Mouse (Mus musculus) CD4-positive, CD25-positive, alpha-beta regulatory T cell, adult 4 months (primary cell): ENCODE results near the gene Acap3. TPM values are rescaled to one million over a fixed set of nuclear protein-coding genes. Genes with fewer than 3 reads are reported as not detected.

ENCODE experiments used
- ATAC-seq: one replicate; pipeline ENCODE4 v1.8.0; 2017
- polyA plus RNA-seq, 2 experiments: library from polyadenylated mRNA; unstranded; fragments of 100-300 nt; shearing (Covaris generic); gene quantifications; one replicate each; pipeline ENCODE4 v1.2.1; 2017

Acap3 gene
- polyA plus RNA-seq, result 1 to 10 TPM; 3.2 to 4.1 TPM

GRCm38 (mm10) chr4:155891551-155892001 lies at the start of gene Acap3, which contains the start of gene Pusl1:
TSS of gene Acap3 (plus strand) at chr4:155891822.
TSS of gene Pusl1 (minus strand) at chr4:155891781.
- peak; percentile 81 for ATAC-seq

GRCm38 (mm10) chr4:155843231-155843630 lies 48.4 kb upstream of the Acap3 start:
- no peak for ATAC-seq

- ATAC-seq, result peak; percentile 86
Observed at GRCm38 (mm10) chr4:155846871-155847578, 44.6 kb upstream of the Acap3 start, which contains the start of gene Dvl1. TSS of gene Dvl1 (plus strand) at chr4:155847402.

DNA sequence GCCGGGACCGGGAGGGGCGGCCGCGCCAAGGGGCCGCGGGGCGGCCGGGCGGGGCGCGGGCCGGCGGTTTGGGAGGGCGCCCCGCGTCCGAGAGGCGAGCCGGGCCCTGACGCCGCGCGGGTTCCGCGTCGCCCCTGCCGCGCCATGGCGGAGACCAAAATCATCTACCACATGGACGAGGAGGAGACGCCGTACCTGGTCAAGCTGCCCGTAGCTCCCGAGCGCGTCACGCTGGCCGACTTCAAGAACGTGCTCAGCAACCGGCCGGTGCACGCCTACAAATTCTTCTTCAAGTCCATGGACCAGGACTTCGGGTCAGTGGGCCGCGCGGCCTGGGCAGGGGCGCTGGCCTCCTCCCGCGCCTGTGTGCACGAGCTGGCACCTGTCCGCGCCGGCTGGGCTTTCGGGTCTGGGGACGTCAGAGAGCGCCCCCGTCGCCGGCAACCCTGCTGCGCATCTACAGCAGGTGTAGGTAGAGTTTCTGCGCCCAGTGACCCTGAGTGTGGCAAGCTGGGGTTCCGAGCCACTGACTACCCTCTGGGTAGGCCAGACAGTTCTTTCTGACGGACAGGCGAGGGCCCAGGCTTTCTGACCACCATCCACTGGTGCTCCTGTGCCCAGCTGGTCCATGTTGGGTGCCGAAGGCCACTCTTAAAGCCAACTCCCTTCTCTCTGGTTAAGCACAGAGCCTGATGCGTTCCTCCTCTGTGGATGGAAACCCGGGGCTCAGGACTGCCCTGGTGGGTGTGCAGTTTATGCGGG lies 43.9 kb upstream of the Acap3 start:
- ATAC-seq, result peak; percentile 41

GRCm38 (mm10) chr4:155848434-155849095 lies 43.1 kb upstream of the Acap3 start:
- no peak for ATAC-seq

- no peak for ATAC-seq
Observed at GRCm38 (mm10) chr4:155849391-155849790, 42.2 kb upstream of the Acap3 start.

DNA sequence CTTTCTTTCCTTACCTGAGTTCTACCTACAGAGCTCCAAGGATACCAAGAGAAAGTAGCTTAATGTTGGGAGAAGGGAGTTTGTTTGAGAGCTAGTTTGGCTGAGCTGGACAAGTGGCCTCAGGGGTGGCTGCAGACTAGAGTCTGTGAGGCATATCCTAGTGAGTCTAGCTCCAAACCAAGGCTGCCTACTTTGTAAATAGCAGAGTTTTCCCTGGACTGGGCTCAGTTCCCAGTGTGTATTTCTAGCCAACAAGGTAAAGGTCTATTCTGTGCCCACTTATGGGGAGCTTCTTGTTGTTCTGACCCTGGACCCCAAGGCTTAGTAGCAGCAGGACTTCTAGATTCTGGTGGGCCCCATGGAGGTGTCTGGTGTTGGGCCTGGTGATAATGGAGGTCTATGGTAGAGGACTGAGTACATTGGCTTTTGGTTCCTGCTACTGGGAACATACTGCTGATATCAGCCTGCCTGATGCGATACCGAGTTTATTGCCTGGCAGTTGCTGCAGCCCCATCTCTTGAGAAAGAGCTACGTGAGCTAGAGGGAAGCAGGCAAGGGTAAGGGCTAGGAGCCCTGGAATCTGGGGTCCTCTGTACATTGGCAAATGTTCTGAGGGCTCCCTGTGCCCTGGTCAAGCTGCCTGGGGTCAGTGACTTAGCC lies 41.7 kb upstream of the Acap3 start:
- no peak for ATAC-seq

- ATAC-seq, result no peak
Observed at GRCm38 (mm10) chr4:155851368-155851767, 40.3 kb upstream of the Acap3 start.

GRCm38 (mm10) chr4:155851951-155852411 lies 39.6 kb upstream of the Acap3 start:
- ATAC-seq, result no peak

DNA sequence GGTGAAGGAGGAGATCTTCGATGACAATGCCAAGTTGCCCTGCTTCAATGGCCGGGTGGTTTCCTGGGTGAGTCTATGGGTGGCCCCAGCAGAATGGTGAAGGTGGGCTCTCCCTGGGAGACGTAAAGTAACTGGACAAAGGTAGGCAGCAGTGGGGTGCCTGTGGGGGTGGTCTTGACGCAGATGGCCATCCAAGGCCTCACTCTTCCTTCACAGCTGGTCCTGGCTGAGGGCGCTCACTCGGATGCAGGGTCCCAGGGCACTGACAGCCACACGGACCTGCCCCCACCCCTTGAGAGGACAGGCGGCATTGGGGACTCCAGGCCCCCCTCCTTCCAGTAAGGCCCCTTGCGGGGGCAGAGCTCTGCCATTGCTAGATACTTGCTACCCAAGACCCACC lies 38.2 kb upstream of the Acap3 start:
- ATAC-seq, result no peak

- ATAC-seq, result no peak
Observed at GRCm38 (mm10) chr4:155854991-155855390, 36.6 kb upstream of the Acap3 start.

DNA sequence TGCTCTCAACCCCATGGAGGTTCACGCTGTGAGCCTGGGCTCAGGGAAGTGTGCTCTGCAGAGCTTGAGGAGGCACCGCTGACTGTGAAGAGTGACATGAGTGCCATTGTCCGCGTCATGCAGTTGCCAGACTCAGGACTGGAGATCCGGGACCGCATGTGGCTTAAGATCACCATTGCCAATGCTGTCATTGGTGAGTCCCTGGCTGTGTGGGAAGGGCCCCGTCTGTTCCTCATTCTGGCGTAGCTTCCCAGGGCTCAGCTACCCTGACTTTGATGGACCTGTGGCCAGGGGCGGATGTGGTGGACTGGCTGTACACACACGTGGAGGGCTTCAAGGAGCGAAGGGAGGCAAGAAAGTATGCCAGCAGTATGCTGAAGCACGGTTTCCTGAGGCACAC lies 35.6 kb upstream of the Acap3 start:
- no peak for ATAC-seq

- ATAC-seq, result no peak
Observed at GRCm38 (mm10) chr4:155856881-155857280, 34.7 kb upstream of the Acap3 start.

- no peak for ATAC-seq
Observed at GRCm38 (mm10) chr4:155859318-155859717, 32.3 kb upstream of the Acap3 start.

- no peak for ATAC-seq
Observed at GRCm38 (mm10) chr4:155861787-155862186, 29.8 kb upstream of the Acap3 start.

- no peak for ATAC-seq
Observed at GRCm38 (mm10) chr4:155863001-155863400, 28.6 kb upstream of the Acap3 start, which contains the start of gene Tas1r3. TSS of gene Tas1r3 (minus strand) at chr4:155863362.

GRCm38 (mm10) chr4:155868614-155869298 lies 22.9 kb upstream of the Acap3 start:
- ATAC-seq, result peak; percentile 25

- ATAC-seq, result peak; percentile 96
Observed at GRCm38 (mm10) chr4:155869317-155870033, 22.1 kb upstream of the Acap3 start, which contains the start of the genes Cptp and Ints11. TSS of gene Cptp (minus strand) at chr4:155869440. TSS of gene Ints11 (plus strand) at chr4:155869546.

- ATAC-seq, result no peak
Observed at GRCm38 (mm10) chr4:155871404-155871803, 20.2 kb upstream of the Acap3 start.

- no peak for ATAC-seq
Observed at GRCm38 (mm10) chr4:155883587-155883986, 8.0 kb upstream of the Acap3 start.

DNA sequence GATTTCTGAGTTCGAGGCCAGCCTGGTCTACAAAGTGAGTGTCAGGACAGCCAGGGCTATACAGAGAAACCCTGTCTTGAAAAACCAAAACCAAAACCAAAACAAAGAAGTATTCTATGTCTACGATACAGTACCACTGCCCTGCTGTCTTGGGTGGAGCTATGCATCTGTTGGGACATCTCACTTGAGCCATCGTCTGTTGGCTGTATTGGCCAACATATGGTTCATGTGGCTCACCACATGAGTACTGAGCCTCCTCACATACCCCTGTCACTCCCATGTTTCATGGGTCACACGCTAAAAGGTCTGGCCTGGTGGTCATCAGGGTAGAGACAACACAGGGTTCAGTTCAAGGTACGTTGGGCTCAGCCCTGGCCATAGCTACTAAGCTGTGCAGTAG lies 5.3 kb upstream of the Acap3 start:
- ATAC-seq, result no peak
